Mouse (Mus musculus) thymus, adult 2 months (tissue): ENCODE data around the gene Ilkap. TPM values are rescaled to one million over a fixed set of nuclear protein-coding genes. Genes with fewer than 3 reads are reported as not detected.

Experiments
- DNase-seq: peaks from one replicate; pipeline ENCODE4 v3.0.0; 2021
- H3K27ac ChIP-seq: fragments of 200-500 bp; 2 replicates; pipeline ENCODE4 v1.5.1; 2012; ENCODE audit warnings: low read length, control low read depth; ENCODE audit not compliant: control insufficient read depth, insufficient read depth
- H3K27me3 ChIP-seq: fragments of 200-500 bp; 2 replicates; pipeline ENCODE4 v1.6.1; 2012; ENCODE audit warnings: mild to moderate bottlenecking, low read length, moderate library complexity, mixed read lengths; ENCODE audit not compliant: control insufficient read depth, insufficient read depth
- H3K36me3 ChIP-seq: fragments of 200-500 bp; 2 replicates; pipeline ENCODE4 v1.6.1; 2012; ENCODE audit warnings: mild to moderate bottlenecking, low read length, moderate library complexity; ENCODE audit not compliant: control insufficient read depth, insufficient read depth
- H3K4me1 ChIP-seq: fragments of 200-500 bp; replicated peaks from 2 replicates; pipeline ENCODE4 v1.6.1; 2012; ENCODE audit warnings: low read length; ENCODE audit not compliant: control insufficient read depth, insufficient read depth
- H3K4me3 ChIP-seq: fragments of 200-500 bp; 2 replicates; pipeline ENCODE4 v1.5.1; 2012; ENCODE audit warnings: mild to moderate bottlenecking, low read length, control low read depth, moderate library complexity; ENCODE audit not compliant: control insufficient read depth, insufficient read depth
- CTCF ChIP-seq: fragments of 200-500 bp; IDR thresholded peaks from 2 replicates; pipeline ENCODE4 v1.5.1; 2012; ENCODE audit warnings: mild to moderate bottlenecking, control low read depth, low read length, moderate library complexity, borderline replicate concordance; ENCODE audit not compliant: control insufficient read depth, poor library complexity, insufficient read depth; ENCODE audit errors: extremely low read depth
- POLR2A ChIP-seq: fragments of 200-500 bp; IDR thresholded peaks from 2 replicates; pipeline ENCODE4 v1.6.1; 2012; ENCODE audit warnings: mild to moderate bottlenecking, low read length, control low read depth, moderate library complexity; ENCODE audit not compliant: control insufficient read depth, poor library complexity, insufficient read depth; ENCODE audit errors: extremely low read depth
- WGBS: fragments of 180-500 bp; shearing (Covaris S2); methylation state at CpG from one replicate; pipeline ENCODE4 v1.1.7; 2018; 5-methylcytosine and 5-hydroxymethylcytosine counted together
- polyA plus RNA-seq: library from polyadenylated mRNA; depleted of rRNA; stranded (reverse); fragments of >200 nt; gene quantifications from 2 replicates; pipeline ENCODE4 v1.2.3, GENCODE M21; 2012

Ilkap gene
- polyA plus RNA-seq, 1 experiment: 104 TPM

DNA sequence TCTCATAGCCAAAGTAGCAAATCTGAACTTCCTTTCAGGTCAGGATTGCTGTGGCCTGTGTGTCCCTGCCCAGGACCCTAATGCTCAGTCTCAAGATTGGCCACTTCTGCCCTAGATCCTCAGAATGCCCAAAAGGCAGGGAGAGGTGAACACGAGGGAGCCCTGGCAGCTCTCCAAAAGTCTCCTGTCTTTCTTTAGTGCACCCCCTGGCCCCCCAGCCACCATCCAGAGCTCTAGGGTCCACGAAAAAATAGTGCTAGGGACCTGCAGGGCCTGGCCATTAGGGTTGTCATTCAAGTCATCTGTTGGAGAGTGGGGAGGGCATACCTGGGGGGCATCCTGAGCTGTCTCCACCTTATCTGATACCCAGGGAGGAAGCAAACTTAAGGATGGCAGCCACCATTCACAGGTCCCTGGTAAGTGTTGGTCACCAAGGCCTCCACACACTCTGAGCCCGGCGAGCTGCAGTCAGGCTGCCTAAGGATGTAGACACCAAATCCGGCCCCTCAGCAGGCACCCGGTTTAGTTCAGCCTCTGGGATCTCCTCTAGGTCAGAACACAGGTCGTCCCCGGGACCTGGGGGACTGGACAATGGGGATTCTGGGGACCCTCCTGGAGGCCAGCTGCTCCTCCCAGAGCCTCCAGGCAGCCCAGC is 13.1 kb upstream of the Ilkap start:
- peak; percentile 12 for DNase-seq
- WGBS: 88% methylated on average over 8 of the region's 8 CpGs
- Histone ChIP-seq H3K36me3 (no peaks in the 10 kb centered on the region), H3K27ac (no peak overlapping the region), H3K27me3 (no peaks in the 10 kb centered on the region), H3K4me1 (peaks cover 20% of the 10 kb centered on the region), H3K4me3 (peak overlapping the region; percentile 67)
- TF ChIP-seq POLR2A (no peak), CTCF (no peak)

DNA sequence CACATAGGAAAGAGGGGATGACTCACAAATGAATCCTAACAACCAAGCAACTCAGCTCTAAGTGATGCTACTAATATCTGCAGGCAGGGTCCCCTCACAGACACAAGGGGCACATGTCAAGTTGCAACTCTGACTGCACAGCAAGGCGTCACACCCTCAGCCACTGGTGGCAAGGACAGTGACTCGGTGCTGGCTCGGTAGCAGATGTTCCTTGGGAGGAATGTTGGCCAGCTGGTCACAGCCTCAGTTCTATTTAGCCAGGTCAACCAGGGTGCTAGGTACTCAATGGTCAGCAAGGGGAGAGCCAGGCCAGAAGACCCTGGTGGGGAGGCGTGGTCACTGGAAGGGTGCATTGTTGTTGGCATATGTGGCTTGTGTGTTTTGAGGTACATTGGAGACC is 9.2 kb upstream of the Ilkap start:
- no peaks in the 10 kb centered on the region for H3K27me3 ChIP-seq
- H3K36me3 ChIP-seq: no peaks in the 10 kb centered on the region
- no peak overlapping the region for H3K27ac ChIP-seq
- peaks cover 18% of the 10 kb centered on the region for H3K4me1 ChIP-seq
- 96% methylated on average over 4 of the region's 4 CpGs for WGBS
- DNase-seq: no peak
- H3K4me3 ChIP-seq: no peak overlapping the region
- no peak for TF ChIP-seq CTCF
- TF ChIP-seq POLR2A: no peak

DNA sequence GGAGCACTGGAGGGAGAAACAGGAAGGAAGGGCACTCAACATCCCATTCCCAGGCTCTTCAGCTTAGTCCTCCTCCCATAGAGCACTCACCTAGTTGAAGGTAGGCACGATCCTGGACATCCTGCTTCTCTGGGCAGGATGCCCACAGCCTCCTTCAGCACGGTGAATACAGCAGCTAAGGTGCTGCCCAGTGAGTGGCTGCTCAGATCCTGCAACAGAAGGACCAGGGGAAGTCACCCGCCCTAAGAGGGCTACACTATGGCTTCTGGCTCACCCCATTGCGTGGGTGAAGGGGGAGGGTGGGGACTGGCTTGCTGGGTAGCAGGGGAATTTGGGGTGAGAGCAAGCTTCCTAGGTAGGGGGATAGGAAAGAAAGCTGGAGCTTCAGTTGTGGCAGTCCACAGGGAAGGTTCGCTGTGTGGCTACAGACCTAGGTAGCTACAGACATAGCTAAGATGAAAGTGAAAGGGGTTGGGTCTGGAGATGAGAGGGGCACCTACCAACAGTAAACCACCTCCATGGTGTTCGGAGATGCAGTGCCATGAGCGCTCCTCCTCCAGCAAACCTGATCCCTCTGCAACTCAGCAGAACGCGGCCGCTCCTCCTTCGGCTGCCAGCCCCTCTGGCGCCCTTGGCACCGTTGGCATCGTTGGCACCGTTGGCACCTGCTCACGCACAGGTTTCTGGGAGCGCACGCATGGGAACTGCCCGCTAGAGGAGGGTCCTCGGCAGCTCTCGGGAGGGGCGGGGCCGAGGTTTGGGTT is 7.0 kb upstream of the Ilkap start:
- WGBS: 65% methylated on average over 23 of the region's 23 CpGs
- DNase-seq: no peak
- Histone ChIP-seq H3K36me3 (no peaks in the 10 kb centered on the region), H3K4me3 (peak overlapping the region; percentile 33), H3K27ac (no peak overlapping the region), H3K4me1 (peaks cover 6% of the 10 kb centered on the region), H3K27me3 (no peaks in the 10 kb centered on the region)
- TF ChIP-seq CTCF (no peak), POLR2A (no peak)

DNA sequence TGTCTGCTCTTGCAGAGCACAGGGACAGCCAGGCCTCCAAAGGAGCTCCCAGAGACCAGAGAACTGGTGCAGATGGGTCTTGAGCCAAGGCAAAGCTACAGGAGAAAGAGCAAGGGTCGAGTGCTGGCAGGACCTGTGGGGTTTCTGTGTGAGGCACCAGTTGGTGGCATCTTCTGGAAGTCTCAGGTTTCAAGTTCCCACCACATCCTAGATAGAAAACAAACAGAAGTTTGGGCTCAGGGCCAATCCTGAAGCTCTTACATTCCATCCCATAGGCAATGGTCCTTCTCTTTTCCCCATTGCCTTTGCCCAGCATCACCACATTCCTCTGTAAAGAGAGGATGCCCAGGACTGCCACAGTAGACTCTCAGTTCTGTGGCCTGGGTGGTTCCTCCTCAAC is 6.4 kb upstream of the Ilkap start:
- H3K36me3 ChIP-seq: no peaks in the 10 kb centered on the region
- no peaks in the 10 kb centered on the region for H3K27me3 ChIP-seq
- 47% methylated on average over 1 of the region's 1 CpGs for whole genome bisulfite sequencing
- TF ChIP-seq POLR2A (no peak), CTCF (no peak)
- DNase-seq: no peak
- H3K4me3 ChIP-seq: no peak overlapping the region
- H3K4me1 ChIP-seq: peaks cover 4% of the 10 kb centered on the region
- no peak overlapping the region for H3K27ac ChIP-seq

DNA sequence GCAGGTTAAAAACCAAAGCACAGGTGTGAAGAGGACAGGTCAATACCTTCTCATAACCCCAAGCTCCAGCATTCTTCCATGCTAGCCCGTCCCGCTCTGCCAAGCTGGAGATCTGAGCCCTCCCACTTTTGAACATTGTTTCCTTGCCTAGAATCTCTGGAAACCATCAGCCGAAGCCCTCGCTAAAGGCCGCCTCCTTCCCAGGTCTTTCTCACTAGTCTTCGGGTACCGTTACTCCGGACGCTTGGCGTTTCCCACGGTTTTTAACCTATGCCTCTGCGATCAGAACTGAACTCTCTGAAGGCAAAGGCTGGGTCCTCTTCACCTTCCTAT is 722 bp downstream of the Ilkap start:
- Histone ChIP-seq H3K4me1 (peaks cover 9% of the 10 kb centered on the region), H3K36me3 (peaks cover 3% of the 10 kb centered on the region), H3K27me3 (no peaks in the 10 kb centered on the region), H3K27ac (no peak overlapping the region), H3K4me3 (peak overlapping the region; percentile 68)
- DNase-seq: no peak
- TF ChIP-seq POLR2A: no peak
- TF ChIP-seq CTCF: no peak
- 2% methylated on average over 12 of the region's 12 CpGs for WGBS

DNA sequence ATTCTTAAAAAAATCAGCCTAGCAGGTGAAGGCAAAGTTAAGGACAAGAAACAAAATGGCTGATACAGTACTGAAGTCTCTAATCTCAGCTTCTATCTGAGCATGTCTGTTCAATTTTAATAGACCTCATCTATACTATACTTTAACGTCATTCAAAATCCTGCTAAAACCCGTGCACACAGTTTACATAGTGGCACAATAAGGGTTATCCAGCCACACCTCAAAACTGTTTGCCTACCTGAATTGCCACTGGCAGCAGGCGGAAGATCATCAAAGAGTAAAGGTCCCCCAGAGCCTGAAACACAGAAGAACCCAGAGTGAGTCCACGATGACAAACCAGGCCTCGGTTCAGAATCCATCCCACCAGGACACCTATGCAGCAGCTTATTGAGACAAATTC is 8.2 kb downstream of the Ilkap start:
- Histone ChIP-seq H3K27me3 (no peaks in the 10 kb centered on the region), H3K27ac (no peak overlapping the region), H3K4me1 (0 out of 2 replicates have a peak, but pooled peaks cover 2% of the 10 kb centered on the region), H3K4me3 (no peak overlapping the region), H3K36me3 (peaks cover 58% of the 10 kb centered on the region)
- no peak for DNase-seq
- WGBS: 99% methylated on average over 5 of the region's 5 CpGs
- TF ChIP-seq CTCF: no peak

DNA sequence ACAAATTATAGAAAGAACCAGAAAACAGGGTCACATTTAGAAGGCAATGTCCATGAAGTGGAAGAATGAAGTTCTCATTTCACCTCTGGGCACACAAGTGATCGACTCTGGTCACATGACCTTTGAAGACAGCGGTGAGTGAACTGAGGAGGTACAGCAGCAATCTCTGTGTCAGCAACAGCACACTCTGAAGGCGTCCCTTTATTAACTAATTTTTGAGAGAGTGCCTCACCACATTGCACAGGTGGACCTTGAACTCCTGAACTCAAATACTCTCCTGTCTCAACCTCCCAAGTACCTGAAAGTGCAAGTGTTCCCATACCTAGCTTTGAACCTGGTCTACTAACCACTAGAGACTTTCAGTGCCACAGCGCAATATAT is 17.5 kb downstream of the Ilkap start:
- Histone ChIP-seq H3K4me3 (no peak overlapping the region), H3K27me3 (no peaks in the 10 kb centered on the region), H3K27ac (no peak overlapping the region), H3K36me3 (peaks cover 88% of the 10 kb centered on the region), H3K4me1 (no peaks in the 10 kb centered on the region)
- 96% methylated on average over 4 of the region's 4 CpGs for WGBS
- DNase-seq: no peak
- TF ChIP-seq POLR2A: no peak
- TF ChIP-seq CTCF: no peak
